14 mouse cellular contexts compared by ENCODE assay signal in genomic region chr5:142212252-142212651, GRCm38 (mm10).
A peak's percentile ranks its signal among the peaks of the same experiment; 100 is the strongest.
DNase-seq lines count a peak whose midpoint lies in the region; ATAC-seq and TF ChIP-seq lines count a peak whose summit lies in the region.
"Had no signal": no experiment of that assay in that cellular context is flagged by ENCODE, and none has a peak within 500 bp of the region (broad histone marks: within the 10 kb centered on the region; RNA-seq: fewer than 3 reads in every experiment).

No protein-coding gene starts in this region.

- H3K4me1 ChIP-seq in kidney, postnatal 0 days (replicated peaks; ENCODE audit: insufficient read depth, low read length), result no peaks in the 10 kb centered on the region
- H3K4me1 ChIP-seq in hindbrain, embryonic 11.5 days (replicated peaks; ENCODE audit: control insufficient read depth, insufficient read depth, low read length), result no peaks in the 10 kb centered on the region

- no peaks in the 10 kb centered on the region for H3K9me3 ChIP-seq in kidney, postnatal 0 days (replicated peaks; ENCODE audit: low read length)
- H3K9me3 ChIP-seq in hindbrain, embryonic 11.5 days (ENCODE audit: control insufficient read depth, low read length), result no peaks in the 10 kb centered on the region
- H3K9me3 ChIP-seq: limb, embryonic 13.5 days had no signal

- H3K4me2 ChIP-seq in kidney, postnatal 0 days (ENCODE audit: low read length), result no peak overlapping the region
- no peak overlapping the region for H3K4me2 ChIP-seq in hindbrain, embryonic 11.5 days (replicated peaks; ENCODE audit: low read depth, low read length)
- H3K4me2 ChIP-seq: limb, embryonic 13.5 days had no signal

- no peak for TF ChIP-seq POLR2A in brain, embryonic 14.5 days (IDR thresholded peaks at IDR 0.05; ENCODE audit: borderline replicate concordance, extremely low read depth, insufficient read depth, insufficient read length, poor library complexity, severe bottlenecking)

- H3K4me3 ChIP-seq in kidney, postnatal 0 days (replicated peaks; ENCODE audit: low read depth, low read length), result no peak overlapping the region
- H3K4me3 ChIP-seq in hindbrain, embryonic 11.5 days (ENCODE audit: low read depth, low read length), result no peak overlapping the region
- H3K4me3 ChIP-seq: limb, embryonic 13.5 days had no signal

- no peaks in the 10 kb centered on the region for H3K27me3 ChIP-seq in kidney, postnatal 0 days (ENCODE audit: insufficient read depth, low read length)
- H3K27me3 ChIP-seq in hindbrain, embryonic 11.5 days (ENCODE audit: control insufficient read depth, insufficient read depth, low read length), result no peaks in the 10 kb centered on the region
- H3K27me3 ChIP-seq: limb, embryonic 13.5 days had no signal

- no peak overlapping the region for H3K27ac ChIP-seq in kidney, postnatal 0 days
- H3K27ac ChIP-seq in hindbrain, embryonic 11.5 days (ENCODE audit: low read depth, low read length), result no peak overlapping the region
- H3K27ac ChIP-seq: limb, embryonic 13.5 days had no signal

- 0 out of 2 replicates have a peak, but pooled peaks have one; percentile 8 for TF ChIP-seq CTCF in kidney, postnatal 0 days (IDR thresholded peaks at IDR 0.05; ENCODE audit: low read depth)
- TF ChIP-seq CTCF in brain, embryonic 14.5 days (IDR thresholded peaks at IDR 0.05; ENCODE audit: borderline replicate concordance, extremely low read depth, insufficient read depth, insufficient read length), result peak; percentile 16; the same call in 1 of the 2 replicates

- WGBS in kidney, postnatal 0 days, result 66% methylated on average over 11 of the region's 11 CpGs
- WGBS in hindbrain, embryonic 11.5 days, result 61% methylated on average over 11 of the region's 11 CpGs

- ATAC-seq in kidney, postnatal 0 days (replicated peaks; ENCODE audit: low FRiP score, low read depth), result no peak
- ATAC-seq in hindbrain, embryonic 11.5 days (ENCODE audit: low FRiP score), result no peak
- ATAC-seq: hindbrain, embryonic 16.5 days; midbrain, embryonic 16.5 days had no signal

- no peak for DNase-seq in kidney, postnatal 0 days (ENCODE audit: low spot score)
- DNase-seq in kidney, adult 9 months, result no peak
- DNase-seq in ES-CJ7 (ENCODE audit: low read depth, low spot score), result peak; percentile 42
- DNase-seq in brain, embryonic 14.5 days (ENCODE audit: low read depth), result no peak
- DNase-seq in thymus, postnatal 10 days (ENCODE audit: low spot score in 2 of 2), result peak; percentile 17 to 51
- no peak for DNase-seq in c-Kit-positive CD71-positive TER-119-positive erythroid progenitor cells, embryonic 14.5 days (ENCODE audit: low spot score)
- DNase-seq in hindbrain, embryonic 11.5 days (ENCODE audit: low spot score), result no peak
- DNase-seq: heart, adult 18-20 months; kidney, adult 18-20 months; lung, adult 2 months; right cerebral cortex, postnatal 4 days had no signal

- H3K36me3 ChIP-seq in kidney, postnatal 0 days (ENCODE audit: insufficient read depth, low read length), result no peaks in the 10 kb centered on the region
- H3K36me3 ChIP-seq in hindbrain, embryonic 11.5 days (ENCODE audit: control insufficient read depth, insufficient read depth, low read length), result no peaks in the 10 kb centered on the region
- H3K36me3 ChIP-seq: limb, embryonic 13.5 days had no signal

- H3K9ac ChIP-seq in kidney, postnatal 0 days (ENCODE audit: low read depth, low read length), result no peak overlapping the region
- H3K9ac ChIP-seq in hindbrain, embryonic 11.5 days (ENCODE audit: low read depth, low read length), result no peak overlapping the region
- H3K9ac ChIP-seq: limb, embryonic 13.5 days had no signal

Comparison
In these comparisons a context has a peak if more than half of its experiments do, and no peak if none do; other contexts are left out.
1. DNase-seq: peak in ES-CJ7 (single experiment) and thymus, postnatal 10 days (2 of 2); none in kidney, postnatal 0 days (single experiment), kidney, adult 9 months (single experiment), brain, embryonic 14.5 days (single experiment), c-Kit-positive CD71-positive TER-119-positive erythroid progenitor cells, embryonic 14.5 days (single experiment) and hindbrain, embryonic 11.5 days (single experiment).